Mouse (Mus musculus): ENCODE measurements around the gene Mrvi1.

The Mrvi1 gene

GRCm38 (mm10) chr7:110977699-110978392, 4.4 kb downstream of the Mrvi1 start:
- no peak for DNase-seq

GRCm38 (mm10) chr7:110973450-110973849, 8.8 kb downstream of the Mrvi1 start:
- no peak for DNase-seq

- peak; percentile 65 for DNase-seq
Observed at GRCm38 (mm10) chr7:110972796-110973195, 9.5 kb downstream of the Mrvi1 start.

GRCm38 (mm10) chr7:110967373-110967772, 14.9 kb downstream of the Mrvi1 start:
- DNase-seq, result no peak

GRCm38 (mm10) chr7:110966853-110967252, 15.4 kb downstream of the Mrvi1 start:
- DNase-seq, result no peak

- DNase-seq, result no peak
Observed at GRCm38 (mm10) chr7:110965387-110965786, 16.9 kb downstream of the Mrvi1 start.

GRCm38 (mm10) chr7:110963655-110963997, 18.6 kb downstream of the Mrvi1 start:
- DNase-seq, result no peak

- DNase-seq, result no peak
Observed at GRCm38 (mm10) chr7:110962943-110963654, 19.2 kb downstream of the Mrvi1 start.

GRCm38 (mm10) chr7:110962497-110962896, 19.8 kb downstream of the Mrvi1 start:
- DNase-seq, result peak; percentile 42

GRCm38 (mm10) chr7:110956422-110957170, 25.7 kb downstream of the Mrvi1 start:
- no peak for DNase-seq

GRCm38 (mm10) chr7:110955576-110955975, 26.7 kb downstream of the Mrvi1 start:
- no peak for DNase-seq

- DNase-seq, result no peak
Observed at GRCm38 (mm10) chr7:110954072-110954858, 28.0 kb downstream of the Mrvi1 start.

GRCm38 (mm10) chr7:110953210-110953609, 29.1 kb downstream of the Mrvi1 start:
- peak; percentile 35 for DNase-seq

- no peak for DNase-seq
Observed at GRCm38 (mm10) chr7:110950621-110950925, 31.7 kb downstream of the Mrvi1 start.

GRCm38 (mm10) chr7:110949785-110950620, 32.3 kb downstream of the Mrvi1 start:
- DNase-seq, result no peak

GRCm38 (mm10) chr7:110948579-110948978, 33.7 kb downstream of the Mrvi1 start:
- DNase-seq, result no peak

GRCm38 (mm10) chr7:110947616-110948015, 34.6 kb downstream of the Mrvi1 start:
- no peak for DNase-seq

GRCm38 (mm10) chr7:110946731-110947130, 35.5 kb downstream of the Mrvi1 start:
- peak; percentile 35 for DNase-seq

- DNase-seq, result no peak
Observed at GRCm38 (mm10) chr7:110944321-110944720, 37.9 kb downstream of the Mrvi1 start.

GRCm38 (mm10) chr7:110941701-110942530, 40.3 kb downstream of the Mrvi1 start:
- DNase-seq, result peak; percentile 56

- DNase-seq, result no peak
Observed at GRCm38 (mm10) chr7:110941116-110941521, 41.1 kb downstream of the Mrvi1 start.
